Mouse (Mus musculus): Measurements from ENCODE around the gene Eif6.
A peak's percentile ranks its signal among the peaks of the same experiment; 100 is the strongest.

Gene Eif6

DNA sequence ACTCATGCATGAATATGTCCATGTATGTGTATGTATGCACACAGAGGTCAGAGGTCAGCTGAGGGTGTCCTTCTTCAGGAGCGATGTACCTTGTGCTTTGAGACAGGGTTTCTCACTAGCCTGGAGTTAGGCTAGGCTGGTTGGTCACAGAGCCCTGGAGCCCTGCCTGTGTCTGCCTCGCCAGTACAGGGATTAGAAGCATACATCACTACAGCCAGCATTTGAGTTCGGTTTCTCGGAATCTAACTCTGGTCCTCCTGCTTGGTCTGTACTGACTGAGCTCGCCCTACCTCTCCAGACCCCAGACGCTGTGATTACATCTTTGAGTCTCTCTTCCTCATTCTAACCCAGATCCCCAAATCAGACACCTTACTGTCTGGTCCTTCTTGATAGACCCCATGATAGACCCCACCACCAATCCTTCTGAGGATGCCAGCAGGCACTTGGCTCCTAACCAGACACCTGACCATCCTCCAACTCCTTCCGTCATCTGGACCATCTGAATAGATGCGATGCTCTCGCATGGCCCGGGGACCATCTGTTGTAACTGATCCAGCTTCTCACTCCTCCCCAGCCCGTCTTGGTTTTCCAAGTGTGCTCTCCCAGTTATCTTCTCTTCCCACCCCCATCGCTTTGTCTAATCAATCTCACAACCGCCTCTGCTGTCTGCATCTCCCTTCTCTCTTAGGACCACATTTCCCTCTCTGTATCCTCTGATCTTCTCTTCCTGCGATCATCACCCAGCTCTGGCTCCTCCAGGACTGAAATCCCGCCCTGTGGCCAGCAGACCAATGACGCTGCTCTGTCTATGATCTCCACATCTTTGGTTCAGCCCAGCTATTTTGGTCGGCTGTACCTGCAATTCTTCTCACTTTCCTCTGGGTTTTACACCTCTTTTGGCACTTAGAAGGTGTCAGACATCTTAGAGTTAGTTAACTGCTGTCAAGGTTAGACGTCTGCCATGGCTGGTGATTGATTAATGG lies 38.5 kb downstream of the Eif6 start:
- no peak for DNase-seq (ENCODE audit: low read depth, low spot score)

DNA sequence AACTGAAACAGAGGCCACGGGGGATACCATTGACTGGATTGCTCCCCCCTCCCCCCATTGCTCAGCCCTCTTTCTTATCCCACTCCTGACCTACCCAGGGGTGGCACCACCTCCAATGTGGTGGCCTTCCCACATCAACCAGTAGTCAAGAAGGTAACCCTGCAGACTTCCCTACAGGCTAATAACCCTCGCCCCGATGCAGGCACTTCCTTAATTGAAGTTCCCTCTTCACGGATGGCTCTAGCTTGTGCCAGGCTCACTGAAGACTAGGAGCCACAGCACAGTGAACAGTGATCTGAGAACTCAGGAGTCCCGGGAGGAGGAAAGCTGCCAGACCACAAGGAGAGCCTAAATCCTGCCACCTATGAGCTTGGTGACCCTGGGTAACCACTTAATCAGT lies 39.8 kb downstream of the Eif6 start:
- no peak for DNase-seq (ENCODE audit: low read depth, low spot score)

DNA sequence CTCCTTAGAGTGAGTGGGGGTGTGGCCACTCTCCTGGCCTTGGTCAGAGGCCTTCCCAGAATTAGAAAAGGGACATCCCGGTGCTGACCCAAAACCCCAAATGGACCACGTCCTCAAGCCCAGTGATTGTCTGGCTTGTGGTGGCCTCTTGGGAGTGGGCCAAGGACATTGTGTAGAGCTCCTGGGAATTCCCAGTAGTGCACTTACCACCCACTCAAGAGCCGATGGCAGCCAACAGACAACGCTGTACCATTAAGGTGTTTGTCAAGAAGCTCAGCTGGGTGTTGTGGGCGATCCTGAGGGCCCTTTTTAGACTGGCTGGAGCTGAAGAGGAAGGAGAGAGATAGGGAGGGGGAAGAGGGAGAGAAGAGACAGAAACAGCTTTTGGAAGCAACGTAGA lies 42.2 kb downstream of the Eif6 start:
- no peak for DNase-seq (ENCODE audit: low read depth, low spot score)

DNA sequence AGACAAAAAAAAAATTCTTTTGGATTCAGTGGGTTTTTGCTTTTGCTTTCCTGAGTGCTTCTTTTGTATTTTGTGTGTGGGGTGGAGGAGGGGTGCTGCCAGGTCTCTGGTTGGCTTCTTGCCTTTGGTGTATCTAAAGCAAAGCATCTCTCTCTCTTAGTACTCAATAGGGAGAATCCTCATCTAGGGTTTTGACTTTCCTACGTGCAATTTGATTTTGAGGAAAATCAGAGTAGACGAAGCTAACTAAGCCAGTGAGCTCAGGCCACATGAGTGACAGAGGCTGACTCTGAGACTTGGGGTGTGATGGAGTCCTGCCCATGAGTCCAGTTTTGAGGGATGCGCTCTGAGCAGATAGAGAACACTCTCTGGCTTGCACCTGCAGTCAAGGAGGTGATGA lies 47.2 kb downstream of the Eif6 start:
- DNase-seq (ENCODE audit: low read depth, low spot score) = no peak

DNA sequence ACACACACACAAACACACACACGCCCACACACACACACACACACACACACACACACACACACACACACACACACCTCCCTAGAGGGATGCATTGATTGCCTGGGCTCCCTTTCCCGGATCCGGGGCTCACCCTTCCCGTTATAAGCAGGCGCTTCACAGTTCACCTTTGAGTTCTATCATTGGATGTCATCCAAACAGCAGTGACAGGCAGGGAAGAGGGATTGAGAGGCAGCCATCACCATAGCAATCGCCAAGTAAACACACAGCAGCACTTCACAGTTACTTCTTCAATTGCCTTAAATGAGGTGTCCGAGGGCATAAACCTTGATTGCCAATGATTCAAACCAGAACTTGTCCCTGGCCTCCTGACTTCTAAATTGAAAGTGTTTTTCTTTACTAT lies 47.7 kb downstream of the Eif6 start:
- no peak for DNase-seq (ENCODE audit: low read depth, low spot score)

DNA sequence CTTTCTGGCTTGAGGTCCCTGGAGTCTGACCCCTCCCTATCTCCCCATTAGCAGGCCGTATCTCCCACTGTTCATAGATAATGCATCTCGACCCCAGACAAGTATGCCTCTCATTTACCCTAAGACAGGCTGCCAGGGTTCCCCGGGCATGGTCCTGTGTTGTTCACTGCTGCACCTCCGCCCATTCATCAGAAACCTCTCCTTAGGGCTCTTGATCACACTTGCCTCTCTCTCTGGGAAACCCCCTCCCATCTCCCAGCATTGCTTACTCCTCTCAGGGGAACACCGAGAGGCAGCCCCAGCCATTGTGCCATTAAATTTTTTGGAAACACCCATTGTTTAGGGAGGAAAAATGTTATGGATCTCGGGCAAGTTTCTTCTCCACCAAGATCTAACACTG lies 48.7 kb downstream of the Eif6 start:
- DNase-seq (ENCODE audit: low read depth, low spot score) = no peak

DNA sequence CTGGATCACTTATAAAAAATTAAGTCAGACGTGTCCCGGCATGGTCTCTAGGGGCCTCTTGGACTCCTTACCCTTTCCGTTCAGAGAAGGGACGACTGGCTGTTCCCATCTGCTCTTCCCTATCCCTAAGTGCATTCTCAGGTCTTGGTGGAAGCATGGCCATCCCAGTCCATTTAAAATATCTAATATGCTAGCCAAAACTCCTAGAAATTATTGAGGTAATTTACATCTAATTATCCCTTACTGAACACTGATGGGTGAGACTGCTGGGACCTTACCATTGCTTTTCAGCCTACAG lies 49.1 kb downstream of the Eif6 start:
- no peak for DNase-seq (ENCODE audit: low read depth, low spot score)

DNA sequence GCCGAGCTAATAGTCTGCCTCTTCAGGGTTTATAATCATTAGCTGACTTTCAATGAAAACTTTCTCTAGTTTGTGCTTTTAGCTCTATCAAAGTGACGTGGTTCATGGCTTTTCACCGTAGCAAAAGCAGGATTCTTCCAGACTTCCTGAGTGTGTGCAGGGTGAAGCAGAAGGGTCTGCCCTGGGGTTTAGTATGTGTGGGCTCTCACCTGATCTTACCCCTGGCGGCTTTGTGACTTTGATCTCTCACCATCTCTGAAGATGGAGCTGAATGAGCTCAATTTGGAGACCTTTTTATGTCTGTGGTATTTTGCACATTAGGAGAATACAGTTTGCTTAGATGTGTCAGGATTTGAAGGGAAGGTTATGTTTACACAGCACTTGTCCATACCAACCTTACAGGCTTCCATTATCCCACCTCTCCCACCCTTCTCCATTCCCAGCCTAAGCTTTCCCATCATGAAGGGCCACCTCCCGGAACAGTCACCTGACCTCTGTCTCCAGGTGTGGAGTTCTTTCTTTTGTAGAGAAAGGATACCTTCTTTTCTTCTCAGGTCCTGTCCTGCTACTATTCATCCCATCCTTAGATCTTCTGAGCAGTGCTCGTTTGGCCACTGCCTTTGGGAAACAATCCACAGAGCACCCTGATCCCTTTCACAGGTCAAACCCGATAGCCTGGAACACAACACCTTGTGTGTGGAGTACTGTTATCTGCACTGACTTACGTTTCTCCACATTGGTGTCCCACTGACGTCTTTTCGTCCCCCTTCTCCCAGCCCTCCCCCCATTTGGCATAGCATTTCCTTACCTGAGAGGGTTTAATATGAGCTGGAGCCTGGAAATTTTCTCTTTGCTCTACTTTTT lies 49.7 kb downstream of the Eif6 start:
- no peak for DNase-seq (ENCODE audit: low read depth, low spot score)

DNA sequence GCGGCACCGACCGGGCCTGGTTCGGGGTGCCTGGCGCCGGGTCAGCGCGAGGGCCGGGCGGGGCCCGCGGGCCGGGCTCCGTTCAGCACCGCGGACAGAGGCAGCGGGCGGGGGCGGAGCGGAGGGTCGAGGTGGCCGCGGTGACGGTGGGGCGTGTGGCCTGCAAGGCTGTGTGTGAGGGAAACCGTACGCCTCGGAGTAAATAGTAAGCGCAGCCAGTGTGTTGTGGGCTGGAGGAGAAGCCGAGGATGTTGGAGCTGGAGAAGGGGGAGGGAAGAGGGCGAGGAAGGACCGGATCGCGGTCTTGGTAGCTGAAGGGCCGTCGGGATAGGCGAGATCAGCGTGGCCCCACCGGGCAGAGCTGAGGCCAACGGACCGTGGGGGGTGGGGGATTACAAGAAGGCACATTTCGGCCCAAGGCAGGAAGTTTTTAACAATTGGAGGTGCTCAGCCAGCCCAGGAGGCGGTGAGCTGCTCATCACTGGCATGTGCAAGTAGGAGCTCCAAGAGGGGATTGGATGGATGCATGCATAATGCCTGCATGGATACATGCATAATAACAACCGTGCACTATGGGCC lies 51.0 kb downstream of the Eif6 start:
- DNase-seq (ENCODE audit: low read depth, low spot score) = peak; percentile 46

DNA sequence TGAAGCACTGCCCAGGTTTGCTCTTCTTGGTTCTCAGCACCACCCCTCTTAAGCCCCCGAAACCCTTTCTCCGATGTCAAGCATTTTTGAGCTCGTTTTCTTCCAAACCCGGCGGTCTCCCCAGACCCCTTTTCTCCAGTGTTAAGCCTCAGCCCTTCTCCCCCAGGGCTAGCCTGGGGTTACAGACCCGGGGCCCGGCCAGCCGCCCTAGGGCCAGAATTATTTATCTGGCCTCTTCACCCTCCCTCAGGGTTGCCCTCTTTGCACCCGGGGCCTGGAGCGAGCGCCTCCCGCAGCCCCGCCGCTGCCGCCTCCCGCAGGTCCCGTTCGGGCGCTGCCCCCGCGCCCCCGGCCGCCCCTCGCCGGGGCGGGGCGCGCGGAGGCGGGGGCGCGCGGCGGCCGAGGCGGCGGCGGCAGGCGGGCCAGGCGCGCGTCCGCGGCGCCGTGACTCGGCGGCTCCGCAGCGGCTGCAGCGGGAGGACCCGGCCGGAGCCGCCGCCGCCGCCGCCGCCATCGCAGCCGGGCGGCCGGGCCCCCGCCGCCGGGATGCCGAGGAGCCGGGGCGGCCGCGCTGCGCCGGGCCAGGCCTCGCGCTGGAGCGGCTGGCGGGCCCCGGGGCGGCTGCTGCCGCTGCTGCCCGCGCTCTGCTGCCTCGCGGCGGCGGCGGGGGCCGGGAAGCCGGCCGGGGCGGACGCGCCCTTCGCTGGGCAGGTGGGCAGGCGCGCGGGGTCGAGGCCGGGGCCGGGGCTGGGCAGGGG lies 51.6 kb downstream of the Eif6 start, which contains the start of gene Mmp24:
TSS of gene Mmp24 (plus strand) at position 416 of the 758 bp plus-strand sequence.
- DNase-seq (ENCODE audit: low read depth, low spot score) = no peak

DNA sequence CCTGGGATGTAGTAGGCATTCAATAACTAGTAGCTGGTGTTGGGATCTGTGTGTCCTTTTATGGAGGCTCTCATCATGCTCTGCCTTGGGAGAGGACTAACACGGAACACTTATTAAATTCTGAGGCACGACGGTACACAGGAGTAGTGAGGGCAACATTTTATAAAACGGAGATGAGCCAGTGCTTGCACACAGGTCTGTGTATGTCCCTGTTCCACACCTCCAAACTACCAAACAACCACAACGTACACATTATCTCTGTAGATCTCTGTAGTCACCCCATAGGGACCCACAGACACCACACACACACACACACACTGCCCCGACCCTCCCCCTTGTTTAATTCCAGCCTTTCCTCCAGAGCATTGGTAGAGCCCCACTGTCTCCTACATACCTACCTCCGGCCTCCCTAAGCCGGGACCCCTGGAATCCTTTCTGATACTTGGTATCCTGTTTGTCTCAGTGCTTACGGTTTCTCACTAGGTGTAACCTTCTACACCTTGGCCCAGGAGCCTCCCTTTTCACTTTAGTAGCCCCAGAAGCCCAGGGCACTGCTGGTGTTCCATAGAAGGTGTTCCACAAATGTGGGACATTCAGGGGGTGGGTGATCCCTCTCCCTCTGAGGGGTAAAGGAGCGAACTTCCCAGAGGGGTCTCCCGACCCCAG lies 52.3 kb downstream of the Eif6 start:
- no peak for DNase-seq (ENCODE audit: low read depth, low spot score)

DNA sequence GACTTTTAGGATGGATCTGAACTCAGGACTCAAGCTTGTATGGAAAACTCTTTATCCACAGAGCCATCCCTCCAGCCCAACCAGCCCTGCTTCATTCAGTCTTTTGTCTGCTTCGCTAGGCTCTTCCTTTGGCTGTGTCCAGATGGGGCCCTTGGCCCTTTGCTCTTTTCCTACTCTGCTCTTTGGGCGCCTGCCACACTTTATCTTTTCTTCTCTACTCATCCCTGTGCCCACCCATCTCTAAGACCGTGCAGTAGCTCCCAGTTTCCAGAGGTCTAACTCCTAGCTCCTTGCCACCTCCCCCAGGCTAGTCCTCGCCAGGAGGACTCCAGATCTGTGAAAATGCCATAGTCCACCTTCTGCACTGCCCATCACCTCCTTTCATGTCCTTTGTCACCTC lies 53.1 kb downstream of the Eif6 start:
- DNase-seq (ENCODE audit: low read depth, low spot score) = no peak
